Mouse (Mus musculus): ENCODE data around the gene Pgls.
A peak's percentile ranks its signal among the peaks of the same experiment; 100 is the strongest.

Gene Pgls

DNA sequence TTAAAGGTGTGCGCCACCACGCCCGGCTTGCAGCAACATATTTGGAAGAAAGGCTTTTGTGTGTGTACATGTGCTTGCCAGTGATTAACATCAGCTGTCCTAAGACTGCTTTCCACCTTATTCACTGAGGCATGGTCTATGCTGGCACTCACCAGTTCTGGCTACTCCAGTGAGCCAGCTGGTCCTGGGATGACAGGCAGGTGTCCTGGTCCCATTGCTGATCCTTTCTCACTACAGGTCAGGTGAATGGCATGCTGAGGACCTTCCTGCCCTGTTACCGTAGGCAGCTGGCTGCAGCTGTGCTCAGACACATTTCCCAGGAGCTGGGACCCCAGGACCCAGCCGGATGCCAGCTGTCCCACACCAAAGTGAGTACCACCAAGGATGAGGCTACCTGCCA lies 6.9 kb downstream of the Pgls start:
- DNase-seq (ENCODE audit: low read depth) = no peak

GRCm38 (mm10) chr8:71601939-71602665 lies 10.1 kb downstream of the Pgls start:
- no peak for DNase-seq (ENCODE audit: low read depth)

DNA sequence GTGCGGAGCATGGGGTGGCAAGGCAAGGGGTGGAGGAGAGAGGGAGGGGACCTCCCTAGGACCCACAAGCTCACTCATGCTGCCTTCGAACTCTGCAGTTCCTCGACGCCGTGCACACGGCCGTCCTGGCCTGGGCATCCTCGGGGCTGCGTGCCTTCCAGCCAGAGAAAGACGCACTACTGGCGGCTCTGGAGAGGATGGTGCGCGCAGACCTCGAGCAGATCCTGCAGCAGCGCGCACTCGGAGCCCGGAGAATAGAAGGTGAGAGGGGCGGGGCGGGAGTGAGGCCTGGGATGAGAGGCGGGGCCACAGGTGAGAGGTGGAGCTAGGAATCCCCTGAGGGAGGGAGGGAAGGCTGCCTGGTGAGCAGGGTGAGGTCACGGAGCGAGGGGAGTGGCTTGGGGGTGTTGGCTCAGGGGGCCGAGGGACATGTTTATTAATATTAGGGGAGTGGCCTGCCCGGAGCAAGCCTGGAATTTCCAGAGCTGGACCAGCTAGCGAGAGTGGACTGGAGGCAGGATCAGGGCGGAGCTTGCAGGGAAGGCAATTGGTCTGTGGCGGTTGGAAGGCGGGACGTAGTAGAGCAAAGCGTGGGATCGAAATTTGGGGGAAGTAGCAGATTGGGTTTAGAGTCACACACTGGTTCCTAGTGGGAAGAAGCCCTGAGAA lies 10.8 kb downstream of the Pgls start:
- no peak for DNase-seq (ENCODE audit: low read depth)

DNA sequence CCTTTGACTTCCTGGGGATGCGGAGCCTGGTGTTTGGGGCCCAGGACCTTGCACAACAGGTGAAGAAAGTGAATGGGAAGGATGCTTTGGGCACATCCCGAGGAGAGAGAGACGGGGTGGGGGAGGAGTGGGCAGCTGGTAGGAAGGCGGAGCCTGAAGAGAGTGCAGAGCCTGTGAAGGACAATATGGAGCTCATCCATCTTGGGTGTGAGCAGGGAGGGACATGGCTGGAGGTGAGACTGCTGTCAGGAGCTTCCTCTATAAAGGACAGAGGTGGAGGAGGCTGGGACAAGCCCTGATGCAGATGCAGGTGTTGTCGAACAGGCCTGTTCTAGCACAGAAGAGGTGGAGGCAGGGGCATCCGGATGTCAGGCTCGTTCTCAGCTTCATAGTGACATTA lies 12.0 kb downstream of the Pgls start:
- DNase-seq (ENCODE audit: low read depth) = no peak

DNA sequence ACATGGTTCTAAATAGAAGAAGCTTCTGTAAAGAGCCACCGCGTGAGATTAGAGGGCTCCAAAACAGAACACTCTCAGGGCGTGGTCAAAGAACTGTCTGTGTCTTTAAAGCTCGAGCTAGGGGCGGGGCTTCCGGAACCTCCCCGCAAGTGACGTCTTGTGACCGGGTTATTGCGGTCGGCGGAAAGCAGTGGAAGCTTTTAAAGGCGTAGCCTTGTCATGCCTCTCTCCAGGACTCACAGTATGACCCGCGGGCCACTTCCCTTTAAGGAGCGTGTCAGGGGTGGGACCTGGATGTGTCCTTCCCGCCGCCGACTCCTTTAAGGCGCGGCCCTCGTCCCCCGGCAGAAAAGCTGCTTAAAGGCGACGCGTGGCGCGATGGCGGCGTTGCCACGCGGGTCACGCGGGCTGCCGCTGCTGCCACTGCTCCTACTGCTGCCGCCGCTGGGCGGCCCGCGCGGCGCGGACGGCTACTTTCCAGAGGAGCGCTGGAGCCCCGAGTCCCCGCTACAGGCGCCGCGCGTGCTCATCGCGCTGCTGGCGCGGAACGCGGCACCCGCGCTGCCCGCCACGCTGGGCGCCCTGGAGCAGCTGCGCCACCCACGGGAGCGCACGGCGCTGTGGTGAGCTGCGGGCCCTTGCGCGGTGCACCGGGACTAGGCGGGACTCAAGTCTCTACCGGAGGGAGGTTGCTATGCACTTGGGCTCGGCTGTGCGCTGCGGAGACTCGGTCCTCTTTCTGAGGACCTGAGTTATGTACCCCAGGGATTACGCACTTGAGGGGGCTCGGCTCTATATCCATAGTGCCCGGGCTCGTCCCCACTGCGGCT lies 19.1 kb downstream of the Pgls start, which contains the start of gene Colgalt1:
Gene Colgalt1, plus strand, starts transcription at position 177 of the 830 bp plus-strand sequence.
- peak; percentile 99 for DNase-seq (ENCODE audit: low read depth)

GRCm38 (mm10) chr8:71612141-71612540 lies 20.2 kb downstream of the Pgls start:
- DNase-seq (ENCODE audit: low read depth) = no peak

DNA sequence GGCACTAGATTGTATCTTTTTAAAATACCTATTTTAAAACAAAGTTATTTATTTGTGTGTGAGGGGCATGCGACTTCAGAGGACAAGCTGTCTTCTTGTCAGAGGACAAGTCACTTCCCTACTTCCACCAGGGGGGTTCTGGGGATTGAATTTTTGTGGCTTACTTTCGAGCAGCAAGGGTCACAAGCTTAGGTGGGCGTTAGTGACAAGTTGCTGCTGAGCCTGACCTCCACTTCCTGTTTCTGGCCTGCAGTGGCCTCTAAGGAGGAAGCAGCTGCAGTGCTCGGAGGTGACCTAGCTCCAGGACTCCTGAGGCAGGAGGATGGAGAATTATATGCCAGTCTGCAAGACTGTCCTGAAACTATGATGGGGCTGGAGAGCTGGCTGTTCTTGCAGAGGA lies 21.4 kb downstream of the Pgls start:
- peak; percentile 86 for DNase-seq (ENCODE audit: low read depth)

- no peak for DNase-seq (ENCODE audit: low read depth)
These were observed 27.8 kb downstream of the Pgls start for GRCm38 (mm10) chr8:71619786-71620185.

DNA sequence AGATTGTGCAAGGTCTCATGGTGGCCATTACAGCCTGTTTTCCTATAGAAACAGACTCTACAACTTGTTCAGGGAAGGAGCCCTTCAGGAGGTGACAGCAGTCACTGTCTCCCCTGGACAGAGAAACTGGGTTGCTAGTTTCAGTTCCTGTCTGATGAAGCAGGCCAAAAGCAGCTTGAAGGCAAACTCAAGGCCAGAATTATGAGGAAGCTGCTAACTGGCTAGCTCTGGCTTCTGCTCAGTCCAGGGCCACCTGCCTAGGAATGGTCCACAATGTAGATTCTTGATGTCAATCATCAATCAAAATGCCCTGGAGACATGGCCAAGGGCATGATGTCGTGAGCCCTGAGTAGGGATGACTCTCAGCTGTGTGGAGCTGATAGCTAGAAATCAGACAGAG lies 33.1 kb downstream of the Pgls start:
- DNase-seq (ENCODE audit: low read depth) = no peak

GRCm38 (mm10) chr8:71626753-71627152 lies 34.8 kb downstream of the Pgls start:
- DNase-seq (ENCODE audit: low read depth) = no peak

DNA sequence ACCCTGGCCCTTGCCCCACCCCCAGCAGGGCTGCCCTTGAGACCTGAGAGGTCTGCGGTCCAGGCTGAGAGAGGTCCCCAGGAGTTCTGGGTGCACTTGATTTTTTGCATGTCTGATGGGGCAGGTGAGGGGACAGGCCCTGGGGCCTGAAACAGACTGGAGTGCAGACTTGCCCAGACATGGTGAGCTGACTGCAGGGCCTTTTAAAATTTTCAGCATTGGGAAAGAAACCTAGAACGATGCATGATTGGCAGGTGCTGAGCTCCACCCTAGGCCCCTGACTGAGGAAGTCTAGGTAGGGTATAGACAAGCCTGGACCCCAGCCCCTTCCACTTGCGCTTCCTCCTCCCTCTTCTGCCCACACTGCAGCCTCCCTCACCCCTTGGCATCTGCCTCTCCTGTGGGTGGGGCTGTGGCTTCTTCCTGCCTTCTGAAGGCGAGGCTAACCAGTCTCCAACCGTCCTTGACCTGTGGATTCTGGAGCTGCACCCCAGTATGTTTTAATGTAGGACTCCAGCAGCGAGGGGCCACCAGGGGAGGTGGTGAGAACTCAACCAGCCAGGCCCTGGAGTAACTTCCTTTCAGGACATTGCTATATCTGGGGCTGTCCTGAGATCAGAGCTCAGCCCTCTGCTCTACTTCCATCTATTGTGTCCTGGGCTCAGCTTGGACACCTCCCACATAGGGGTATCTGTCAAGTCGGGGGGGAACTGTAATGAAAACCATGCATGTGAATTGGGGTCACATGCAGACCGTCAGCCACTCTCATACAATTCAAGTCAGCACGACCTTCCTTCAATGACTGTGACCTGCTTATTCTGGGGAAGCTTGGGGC lies 35.5 kb downstream of the Pgls start:
- peak; percentile 68 for DNase-seq (ENCODE audit: low read depth)

DNA sequence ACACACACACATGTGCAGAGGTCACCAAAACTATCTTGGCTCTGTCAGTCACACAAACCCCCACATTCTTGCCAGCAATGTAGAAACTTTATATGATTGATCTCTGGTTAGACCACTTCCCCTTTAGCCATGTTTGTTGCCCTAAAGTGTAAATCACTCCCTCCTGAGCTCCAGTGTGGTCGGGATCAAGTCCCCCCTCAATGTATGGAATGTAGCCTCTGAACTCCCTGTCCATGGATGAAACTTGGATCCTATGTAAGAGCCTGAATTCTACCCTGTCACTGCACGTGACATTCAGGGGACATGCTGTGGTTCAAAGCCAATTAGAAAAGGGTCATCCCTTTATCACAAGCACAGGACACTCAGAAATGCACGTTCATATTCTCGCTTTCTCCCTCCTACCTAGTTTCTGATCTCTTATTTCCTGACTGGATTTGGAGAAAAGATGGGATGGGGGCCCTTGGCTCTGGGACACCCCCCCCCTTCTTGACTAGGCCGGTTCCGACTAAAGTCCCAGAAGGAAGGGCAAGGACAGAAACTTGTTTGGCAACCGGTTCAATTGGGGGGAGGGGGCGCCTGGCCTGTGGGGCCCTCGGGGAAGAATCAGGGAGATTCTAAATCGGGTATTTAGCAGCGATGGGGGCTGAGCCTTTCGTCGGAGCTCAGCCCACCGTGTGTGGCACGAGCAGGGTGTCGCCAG lies 36.6 kb downstream of the Pgls start:
- DNase-seq (ENCODE audit: low read depth) = peak; percentile 73

GRCm38 (mm10) chr8:71629096-71629697 lies 37.2 kb downstream of the Pgls start:
- DNase-seq (ENCODE audit: low read depth) = peak; percentile 96

GRCm38 (mm10) chr8:71629781-71630212 lies 37.8 kb downstream of the Pgls start:
- peak; percentile 94 for DNase-seq (ENCODE audit: low read depth)

GRCm38 (mm10) chr8:71630761-71631160 lies 38.8 kb downstream of the Pgls start:
- no peak for DNase-seq (ENCODE audit: low read depth)

DNA sequence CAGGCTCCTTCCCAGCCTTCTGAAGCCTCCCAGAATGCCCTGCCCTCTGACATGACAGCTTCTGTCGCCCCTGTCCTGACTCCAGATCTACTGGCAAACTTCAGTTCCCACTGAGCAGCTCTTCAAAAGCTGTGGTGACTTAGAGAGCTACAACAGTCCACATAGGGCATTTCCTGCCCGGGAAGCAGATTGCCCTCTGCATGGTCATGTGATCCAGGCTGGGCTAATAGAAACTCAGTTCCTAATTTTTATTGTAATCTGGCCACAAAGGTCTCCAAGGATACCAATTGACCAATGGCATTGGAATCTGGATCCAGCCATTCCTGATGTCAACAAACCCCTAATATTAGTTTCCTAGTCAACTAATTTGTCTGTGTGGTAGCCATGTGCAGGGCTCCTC lies 39.9 kb downstream of the Pgls start:
- DNase-seq (ENCODE audit: low read depth) = peak; percentile 86

DNA sequence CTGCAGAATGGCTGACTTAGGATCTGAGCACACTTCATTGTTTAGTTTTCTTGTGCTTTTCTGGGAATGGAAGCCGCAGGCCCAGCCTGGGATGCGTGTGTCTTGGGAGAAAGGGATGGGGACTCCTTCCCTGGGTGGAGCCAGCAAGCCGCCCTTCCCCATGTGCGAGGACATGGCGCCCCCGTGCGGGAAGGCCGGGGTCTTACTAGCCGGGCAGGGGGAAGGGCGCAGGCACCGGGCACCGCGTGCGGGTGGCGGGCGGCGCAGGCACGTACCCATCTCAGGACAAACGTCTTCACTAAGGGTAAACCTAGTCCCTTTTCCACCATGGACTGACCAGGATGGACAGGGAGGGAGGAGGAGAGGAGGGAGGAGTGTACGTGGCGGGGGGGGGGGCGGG lies 41.2 kb downstream of the Pgls start:
- DNase-seq (ENCODE audit: low read depth) = peak; percentile 82

DNA sequence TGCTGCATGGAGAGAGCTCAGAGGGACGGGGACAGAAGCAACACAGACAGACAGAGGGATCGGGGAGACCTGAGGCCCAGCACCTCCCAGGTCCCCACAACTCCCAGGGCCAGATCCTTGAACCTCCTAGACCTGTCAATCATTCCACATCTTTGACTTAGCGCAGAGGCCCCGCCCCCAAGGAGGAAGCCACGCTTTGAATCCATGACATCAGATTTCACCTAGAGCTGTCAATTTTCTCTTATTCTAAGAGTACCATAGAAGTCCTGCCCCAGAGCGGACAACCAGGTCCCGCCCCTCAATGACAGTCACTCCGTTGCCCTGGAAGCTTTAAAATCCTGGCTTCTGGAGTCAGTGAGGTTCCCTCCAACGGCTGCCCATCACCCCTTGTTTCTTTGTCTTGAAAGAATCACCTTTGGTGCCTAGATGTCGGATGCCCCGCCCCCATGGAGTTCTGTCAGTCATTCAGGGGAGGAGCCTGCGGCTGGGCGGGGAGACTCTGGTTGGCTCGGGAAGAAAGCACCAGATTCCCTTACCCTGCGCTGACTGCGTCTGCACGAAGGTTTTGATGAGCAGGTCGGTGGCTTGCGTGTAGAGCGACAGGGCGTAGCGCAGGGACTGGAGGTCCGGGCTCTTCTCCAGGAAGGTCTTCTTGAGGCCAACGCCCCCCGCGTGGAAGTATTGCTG lies 42.1 kb downstream of the Pgls start:
- peak; percentile 89 for DNase-seq (ENCODE audit: low read depth)

DNA sequence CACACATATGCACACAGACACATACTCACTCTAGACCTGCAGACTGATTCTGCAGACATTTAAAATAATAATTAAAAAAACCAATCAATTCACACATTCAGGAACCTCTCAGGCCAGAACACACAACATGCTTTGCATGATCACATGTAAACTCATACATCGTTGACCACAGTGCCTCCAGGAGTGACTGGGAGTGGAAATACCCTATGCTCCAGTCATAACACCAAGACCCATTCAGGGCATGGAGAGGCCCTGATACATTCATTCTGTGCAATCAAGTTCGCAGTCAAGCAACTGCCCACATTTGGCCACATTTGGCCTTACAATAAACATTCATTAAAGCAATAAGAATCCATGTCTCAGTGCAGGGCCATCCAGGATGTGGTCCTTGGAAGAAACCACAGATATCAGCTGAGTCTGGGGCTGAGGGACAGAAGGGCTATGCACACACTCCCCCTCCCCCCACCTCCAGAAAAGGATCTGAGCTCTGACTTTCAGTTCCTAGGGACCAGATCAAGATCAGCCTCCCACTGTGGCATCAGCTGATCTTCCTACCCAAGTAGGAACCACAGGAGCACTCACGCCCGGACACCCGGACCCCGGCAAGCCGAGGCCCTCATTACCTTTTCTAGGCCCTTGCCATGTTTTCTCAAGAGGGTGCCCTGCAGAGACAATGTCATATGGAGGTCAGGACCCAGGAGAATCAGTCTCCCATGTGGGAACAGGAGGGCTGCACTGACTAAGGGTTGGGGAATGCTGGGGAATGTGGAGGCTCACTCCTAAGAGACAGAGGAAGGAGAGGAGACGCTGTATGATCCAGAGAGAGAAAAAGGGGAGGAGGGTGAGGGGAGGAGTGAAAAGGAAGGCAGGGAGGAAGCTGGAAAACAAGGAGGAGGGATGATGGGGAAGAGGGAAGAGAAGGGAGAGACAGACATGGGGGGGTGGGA lies 45.4 kb downstream of the Pgls start:
- peak; percentile 14 for DNase-seq (ENCODE audit: low read depth)

Measured in 416B (cell line).